Mouse (Mus musculus) kidney, adult 2 months (tissue): ENCODE data around the gene Ces1d. TPM values are rescaled to one million over a fixed set of nuclear protein-coding genes. Genes with fewer than 3 reads are reported as not detected.
A peak's percentile ranks its signal among the peaks of the same experiment; 100 is the strongest.

Experiments
- DNase-seq: peaks from one replicate; pipeline ENCODE4 v3.0.0; 2021
- H3K27ac ChIP-seq: fragments of 200-500 bp; 2 replicates; pipeline ENCODE4 v1.5.1; 2012; ENCODE audit warnings: low read depth, low read length, control low read depth, inconsistent platforms; ENCODE audit not compliant: insufficient read depth
- H3K27me3 ChIP-seq: fragments of 200-500 bp; replicated peaks from 2 replicates; pipeline ENCODE4 v1.6.1; 2012; ENCODE audit warnings: mild to moderate bottlenecking, moderate library complexity, low read length, inconsistent platforms; ENCODE audit not compliant: control insufficient read depth, insufficient read depth
- H3K36me3 ChIP-seq: fragments of 200-500 bp; 2 replicates; pipeline ENCODE4 v1.6.1; 2012; ENCODE audit warnings: mild to moderate bottlenecking, moderate library complexity, low read length, inconsistent platforms; ENCODE audit not compliant: control insufficient read depth, insufficient read depth
- H3K4me1 ChIP-seq: fragments of 200-500 bp; 2 replicates; pipeline ENCODE4 v1.6.1; 2011; ENCODE audit warnings: low read length; ENCODE audit not compliant: control insufficient read depth, insufficient read depth
- H3K4me3 ChIP-seq: fragments of 200-500 bp; 2 replicates; pipeline ENCODE4 v1.5.1; 2011; ENCODE audit warnings: mild to moderate bottlenecking, low read depth, low read length, control low read depth; ENCODE audit not compliant: insufficient read depth
- CTCF ChIP-seq: fragments of 200-500 bp; conservative IDR thresholded peaks from 2 replicates; pipeline ENCODE4 v1.5.1; 2011; ENCODE audit warnings: low read depth, mild to moderate bottlenecking, control low read depth, low read length, moderate library complexity, mixed read lengths; ENCODE audit not compliant: insufficient read depth, insufficient read length
- POLR2A ChIP-seq: fragments of 200-500 bp; IDR thresholded peaks from one replicate; pipeline ENCODE4 v1.6.1; 2011; ENCODE audit warnings: low read depth, low read length, control low read depth
- WGBS: fragments of 180-500 bp; shearing (Covaris S2); methylation state at CpG from one replicate; pipeline ENCODE4 v1.1.7; 2018; 5-methylcytosine and 5-hydroxymethylcytosine counted together
- polyA plus RNA-seq: library from polyadenylated mRNA; depleted of rRNA; stranded (reverse); fragments of >200 nt; gene quantifications from 2 replicates; pipeline ENCODE4 v1.2.3, GENCODE M21; 2012; rRNA removed

Ces1d gene
- polyA plus RNA-seq, 1 experiment = 590 TPM

DNA sequence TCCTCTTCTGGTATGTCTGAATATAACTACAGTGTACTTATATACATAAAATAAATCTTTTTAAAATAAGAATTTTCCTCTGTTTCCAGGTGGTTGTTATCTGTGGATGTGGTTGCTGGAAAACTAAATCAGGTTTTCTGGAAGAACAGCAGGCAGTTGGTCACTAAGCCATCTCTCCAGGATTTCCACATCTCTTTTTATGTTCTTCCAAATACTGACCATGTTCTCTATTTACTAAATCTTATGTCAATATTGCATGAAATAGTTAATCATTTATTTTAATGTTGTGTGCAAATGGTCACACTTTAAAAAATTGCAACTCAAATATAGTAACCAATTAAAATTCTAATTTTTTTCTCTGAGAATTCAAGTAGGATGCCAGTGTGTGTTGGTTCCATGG lies 50.3 kb downstream of the Ces1d start:
- Histone ChIP-seq H3K27ac (no peak overlapping the region), H3K36me3 (no peaks in the 10 kb centered on the region), H3K4me3 (no peak overlapping the region), H3K27me3 (no peaks in the 10 kb centered on the region), H3K4me1 (no peaks in the 10 kb centered on the region)
- DNase-seq = no peak
- TF ChIP-seq POLR2A = no peak
- no peak for TF ChIP-seq CTCF

DNA sequence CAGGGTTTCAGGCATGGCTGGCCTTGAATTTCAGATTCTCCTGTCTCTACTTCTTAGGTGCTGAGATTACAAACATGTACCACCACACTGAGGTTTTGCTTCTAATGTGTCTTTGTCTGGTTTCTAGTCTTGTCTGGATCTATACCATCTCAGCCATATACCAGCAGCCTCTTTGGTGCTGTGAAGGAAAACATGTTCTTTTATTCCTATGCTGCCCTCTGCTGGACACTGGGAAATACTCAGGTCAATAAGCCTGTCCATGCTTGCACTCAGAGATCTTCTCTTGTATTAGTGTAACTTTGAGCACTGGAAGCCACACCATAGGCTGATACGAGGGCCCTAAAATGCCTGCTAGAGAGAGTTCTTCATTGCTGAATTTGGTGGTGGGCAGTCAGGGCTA lies 56.9 kb downstream of the Ces1d start:
- peak; percentile 71 for DNase-seq
- no peak overlapping the region for H3K27ac ChIP-seq
- WGBS = 47% methylated on average over 1 of the region's 1 CpGs

DNA sequence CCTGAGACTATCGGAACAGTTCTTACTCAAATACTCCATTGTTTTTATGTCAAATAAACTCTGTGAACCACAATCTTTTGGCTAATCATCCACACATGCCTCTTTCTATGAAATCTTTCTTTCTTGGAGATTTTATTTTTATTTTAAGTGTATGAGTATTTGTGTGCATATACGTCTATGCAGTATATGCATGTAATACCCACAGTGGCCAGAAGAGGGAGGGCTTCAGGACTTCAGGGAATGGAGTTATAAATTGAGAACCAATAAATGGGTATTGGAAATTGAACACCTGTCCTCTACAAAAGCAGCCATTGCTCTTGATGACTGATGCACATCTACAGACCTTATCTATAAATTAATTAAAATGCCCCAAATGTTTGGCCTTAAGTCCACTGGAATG lies 65.4 kb downstream of the Ces1d start:
- no peaks in the 10 kb centered on the region for H3K36me3 ChIP-seq
- no peak overlapping the region for H3K27ac ChIP-seq
- no peaks in the 10 kb centered on the region for H3K4me1 ChIP-seq
- H3K27me3 ChIP-seq = no peaks in the 10 kb centered on the region
- no peak for DNase-seq
- TF ChIP-seq CTCF (no peak), POLR2A (no peak)
- WGBS = 94% methylated on average over 2 of the region's 2 CpGs
- H3K4me3 ChIP-seq = no peak overlapping the region

More for the DNA sequence above, 56.9 kb downstream of the Ces1d start:
- TF ChIP-seq POLR2A (no peak), CTCF (peak; percentile 21; the same call in 1 of the 2 replicates)
- no peaks in the 10 kb centered on the region for H3K27me3 ChIP-seq
- no peaks in the 10 kb centered on the region for H3K36me3 ChIP-seq
- H3K4me1 ChIP-seq = no peaks in the 10 kb centered on the region
- H3K4me3 ChIP-seq = no peak overlapping the region

DNA sequence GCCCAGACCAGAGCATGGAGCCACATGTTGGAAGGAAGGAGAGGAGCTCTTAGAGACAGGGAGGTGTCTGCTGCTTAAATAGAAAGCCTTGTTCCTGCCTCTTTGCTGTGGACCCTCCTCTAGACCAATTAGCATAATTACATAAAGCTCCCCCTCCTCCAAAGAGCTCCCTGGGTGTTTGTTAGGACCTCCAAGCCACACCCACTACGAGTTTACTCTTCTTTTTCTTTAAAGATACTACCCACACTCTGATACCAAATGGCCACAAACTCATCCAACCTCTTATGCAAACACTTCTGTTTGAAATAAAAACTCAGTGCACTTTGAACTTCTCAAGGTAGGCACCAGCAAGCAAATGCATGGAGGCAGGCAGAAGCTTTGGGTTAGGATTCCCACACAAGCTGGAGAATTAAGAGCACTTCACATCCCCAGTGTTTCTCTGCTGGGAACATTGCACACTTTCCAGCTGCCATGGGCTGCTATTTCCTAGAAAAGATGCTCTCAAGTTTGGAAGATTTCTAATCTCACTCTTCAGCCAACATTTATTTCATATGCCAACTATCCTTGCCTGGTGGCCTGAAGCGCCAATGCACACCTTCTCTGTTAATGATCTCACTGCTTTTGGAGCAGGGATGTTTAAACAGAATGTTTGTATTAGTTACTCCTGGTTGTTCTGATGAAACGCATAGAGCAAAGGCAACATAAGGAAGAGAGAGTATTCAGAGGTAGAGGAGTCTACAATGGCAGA lies 66.2 kb downstream of the Ces1d start, which contains the start of gene Ces1c:
Gene Ces1c (minus strand): TSS at position 51 of the 748 bp plus-strand sequence.
- Histone ChIP-seq H3K4me3 (no peak within 1 kb of the TSS), H3K36me3 (no peaks in the 10 kb centered on the region), H3K27ac (no peak within 1 kb of the TSS), H3K4me1 (no peaks in the 10 kb centered on the region), H3K27me3 (no peaks in the 10 kb centered on the region)
- TF ChIP-seq POLR2A (no peak), CTCF (no peak)
- DNase-seq = no peak
- 85% methylated on average over 3 of the region's 3 CpGs for whole genome bisulfite sequencing

DNA sequence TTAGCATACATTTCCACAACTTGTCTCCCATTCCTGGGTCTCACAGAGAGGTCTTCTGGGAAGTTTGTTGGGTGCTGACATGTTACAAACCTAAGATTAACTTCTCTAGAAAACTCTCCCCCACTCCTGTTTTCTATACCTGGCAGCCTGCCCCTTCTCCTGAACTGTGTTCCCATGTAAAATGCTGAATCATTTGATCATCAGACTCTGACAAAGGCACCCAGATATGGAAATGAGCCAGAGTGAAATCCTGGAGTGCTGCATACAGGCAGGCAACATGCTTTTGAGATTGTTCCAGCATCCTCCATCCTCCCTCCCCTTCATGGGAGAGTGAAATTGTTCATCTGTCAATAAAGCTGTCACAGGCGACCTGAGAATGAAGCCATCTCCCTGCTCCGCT lies 71.2 kb downstream of the Ces1d start:
- WGBS = 66% methylated on average over 2 of the region's 2 CpGs
- H3K27ac ChIP-seq = no peak overlapping the region
- no peaks in the 10 kb centered on the region for H3K4me1 ChIP-seq
- TF ChIP-seq POLR2A (no peak), CTCF (no peak)
- H3K4me3 ChIP-seq = no peak overlapping the region
- H3K36me3 ChIP-seq = no peaks in the 10 kb centered on the region
- peak; percentile 59 for DNase-seq
- H3K27me3 ChIP-seq = no peaks in the 10 kb centered on the region

DNA sequence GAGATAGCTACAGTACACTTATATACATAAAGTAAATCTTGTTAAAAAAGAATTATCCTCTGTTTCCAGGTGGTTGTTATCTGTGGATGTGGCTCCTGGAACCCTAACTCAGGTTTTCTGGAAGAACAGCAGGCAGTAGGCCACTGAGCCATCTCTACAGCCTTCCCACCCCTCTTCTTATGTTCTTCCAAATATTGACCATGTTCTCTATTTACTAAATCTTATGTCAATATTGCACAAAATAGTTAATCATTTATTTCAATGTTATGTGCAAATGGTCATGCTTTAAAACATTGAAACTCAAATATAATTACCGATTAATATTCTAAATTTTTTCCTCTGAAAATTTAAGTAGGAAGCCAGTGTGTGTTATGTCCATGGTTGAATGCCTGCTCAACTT lies 75.6 kb downstream of the Ces1d start:
- no peaks in the 10 kb centered on the region for H3K27me3 ChIP-seq
- TF ChIP-seq CTCF = no peak
- TF ChIP-seq POLR2A = no peak
- H3K36me3 ChIP-seq = no peaks in the 10 kb centered on the region
- no peaks in the 10 kb centered on the region for H3K4me1 ChIP-seq
- 88% methylated on average over 1 of the region's 1 CpGs for WGBS
- no peak overlapping the region for H3K4me3 ChIP-seq
- no peak overlapping the region for H3K27ac ChIP-seq
- DNase-seq = no peak

Other genes with a start within 250 kb of the Ces1d start
- 0.99 and 3.4 TPM in 2 replicates for gene Slc6a2, start 237.8 kb downstream of the Ces1d start, polyA plus RNA-seq
- gene Ces1a, start 149.6 kb downstream of the Ces1d start, polyA plus RNA-seq = not detected in 2 replicates
- not detected in 2 replicates for gene Ces1b, start 117.8 kb downstream of the Ces1d start, polyA plus RNA-seq
- gene Ces1c, start 66.6 kb downstream of the Ces1d start, polyA plus RNA-seq = 0.22 and 0.39 TPM in 2 replicates
- gene Ces1e, start 31.8 kb upstream of the Ces1d start, polyA plus RNA-seq = 68.2 and 73.0 TPM in 2 replicates
- gene Ces1f, start 81.9 kb upstream of the Ces1d start, polyA plus RNA-seq = 61.3 and 72.3 TPM in 2 replicates
- 2.2 and 2.4 TPM in 2 replicates for gene Ces1g, start 139.5 kb upstream of the Ces1d start, polyA plus RNA-seq
- 0.03 TPM in 1 of 2 replicates, not detected in the other for gene Ces1h, start 181.9 kb upstream of the Ces1d start, polyA plus RNA-seq